Mouse (Mus musculus): ENCODE data around the gene Vkorc1l1.
"Not testable (repeated sequence)": the region's sequence is repeated elsewhere in the genome, so short reads cannot be mapped to it uniquely, and the experiment has no call there.

Vkorc1l1 gene

GRCm38 (mm10) chr5:129941495-129942045 lies at the start of gene Vkorc1l1:
Gene Vkorc1l1, plus strand, starts transcription at chr5:129941970.
- peak; percentile 99 to 100 for DNase-seq (ENCODE audit: low spot score in 2 of 2)

- DNase-seq (ENCODE audit: low spot score in 2 of 2) = peak; percentile 55 to 65
These were observed 46.3 kb upstream of the Vkorc1l1 start, which contains the start of gene Zbed5 for GRCm38 (mm10) chr5:129895198-129896088. Gene Zbed5, plus strand, starts transcription at chr5:129895723.

GRCm38 (mm10) chr5:129898449-129898848 lies 43.3 kb upstream of the Vkorc1l1 start, which contains the start of gene Phkg1:
Gene Phkg1, minus strand, starts transcription at chr5:129898549.
- no peak for DNase-seq (ENCODE audit: low spot score in 2 of 2)

- no peak for DNase-seq (ENCODE audit: low spot score in 2 of 2)
These were observed 34.0 kb upstream of the Vkorc1l1 start for GRCm38 (mm10) chr5:129907775-129908174.

GRCm38 (mm10) chr5:129908242-129908965 lies 33.4 kb upstream of the Vkorc1l1 start, which contains the start of gene Nupr1l:
Gene Nupr1l, plus strand, starts transcription at chr5:129908540.
- DNase-seq (ENCODE audit: low spot score in 2 of 2) = peak; percentile 73 to 81

- DNase-seq (ENCODE audit: low spot score in 2 of 2) = no peak
These were observed 32.6 kb upstream of the Vkorc1l1 start for GRCm38 (mm10) chr5:129909147-129909546.

GRCm38 (mm10) chr5:129909591-129909990 lies 32.2 kb upstream of the Vkorc1l1 start:
- no peak for DNase-seq (ENCODE audit: low spot score in 2 of 2)

GRCm38 (mm10) chr5:129914024-129914423 lies 27.7 kb upstream of the Vkorc1l1 start:
- DNase-seq (ENCODE audit: low spot score in 2 of 2) = peak in 1 of 2 experiments; percentile 16

- DNase-seq (ENCODE audit: low spot score in 2 of 2) = not testable (repeated sequence)
These were observed 26.3 kb upstream of the Vkorc1l1 start for GRCm38 (mm10) chr5:129915491-129915890.

GRCm38 (mm10) chr5:129918065-129918651 lies 23.6 kb upstream of the Vkorc1l1 start:
- no peak for DNase-seq (ENCODE audit: low spot score in 2 of 2)

- DNase-seq (ENCODE audit: low spot score in 2 of 2) = no peak
These were observed 23.0 kb upstream of the Vkorc1l1 start for GRCm38 (mm10) chr5:129918752-129919151.

GRCm38 (mm10) chr5:129919320-129919719 lies 22.4 kb upstream of the Vkorc1l1 start:
- no peak for DNase-seq (ENCODE audit: low spot score in 2 of 2)

GRCm38 (mm10) chr5:129921972-129922371 lies 19.8 kb upstream of the Vkorc1l1 start:
- no peak for DNase-seq (ENCODE audit: low spot score in 2 of 2)

GRCm38 (mm10) chr5:129924820-129925452 lies 16.8 kb upstream of the Vkorc1l1 start:
- DNase-seq (ENCODE audit: low spot score in 2 of 2) = no peak

- no peak for DNase-seq (ENCODE audit: low spot score in 2 of 2)
These were observed 15.8 kb upstream of the Vkorc1l1 start for GRCm38 (mm10) chr5:129925933-129926332.

GRCm38 (mm10) chr5:129929924-129930855 lies 11.6 kb upstream of the Vkorc1l1 start:
- DNase-seq (ENCODE audit: low spot score in 2 of 2) = no peak

GRCm38 (mm10) chr5:129936941-129937340 lies 4.8 kb upstream of the Vkorc1l1 start:
- no peak for DNase-seq (ENCODE audit: low spot score in 2 of 2)

- DNase-seq (ENCODE audit: low spot score in 2 of 2) = no peak
These were observed 1.5 kb upstream of the Vkorc1l1 start for GRCm38 (mm10) chr5:129940281-129940680.

GRCm38 (mm10) chr5:129940736-129941494 lies 855 bp upstream of the Vkorc1l1 start:
- DNase-seq (ENCODE audit: low spot score in 2 of 2) = no peak

All from spleen, postnatal 14 days (tissue).